ENCODE assay signal across 21 mouse cellular contexts in the genomic region with DNA sequence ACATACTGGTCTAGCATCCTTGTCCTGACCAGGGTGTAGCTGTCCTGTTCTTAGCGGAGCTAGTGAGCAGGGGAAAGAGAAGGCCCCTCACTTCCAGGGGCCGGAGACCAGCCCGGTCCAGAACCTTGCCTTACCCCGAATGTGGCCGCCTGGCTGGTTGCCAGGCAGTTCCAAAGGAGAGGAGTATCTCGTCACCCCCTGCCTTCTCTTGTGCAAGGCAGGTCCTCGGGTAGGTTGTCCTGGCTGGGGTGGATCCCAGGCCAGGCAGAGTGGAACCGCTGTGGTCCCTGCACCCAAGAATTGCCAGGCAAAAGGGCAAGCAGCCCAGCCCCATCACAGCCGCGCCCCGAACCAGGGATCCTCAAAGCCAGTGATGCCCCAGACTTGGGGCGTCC. TPM values are rescaled to one million over a fixed set of nuclear protein-coding genes. Genes with fewer than 3 reads are reported as not detected.
DNase-seq lines count a peak whose midpoint lies in the region; ATAC-seq and TF ChIP-seq lines count a peak whose summit lies in the region.
"Had no signal": no experiment of that assay in that cellular context is flagged by ENCODE, and none has a peak within 500 bp of the region (broad histone marks: within the 10 kb centered on the region; RNA-seq: fewer than 3 reads in every experiment).

No protein-coding gene starts in this region.

- no peaks in the 10 kb centered on the region for H3K79me2 ChIP-seq in heart, adult 2 months (replicated peaks; ENCODE audit: control insufficient read depth, insufficient read depth, low read length)

- peak overlapping the region; percentile 61 for H3K4me2 ChIP-seq in heart, embryonic 12.5 days
- H3K4me2 ChIP-seq in liver, postnatal 0 days (ENCODE audit: low read depth, low read length): 0 out of 2 replicates have a peak overlapping the region, but pooled peaks have one; percentile 58
- H3K4me2 ChIP-seq in liver, embryonic 11.5 days: no peak overlapping the region
- H3K4me2 ChIP-seq in intestine, embryonic 16.5 days (ENCODE audit: low read depth, low read length): no peak overlapping the region

- WGBS in heart, embryonic 12.5 days: 46% methylated on average over 12 of the region's 12 CpGs
- WGBS in heart, adult 2 months: 54% methylated on average over 12 of the region's 12 CpGs
- whole genome bisulfite sequencing in liver, postnatal 0 days (ENCODE audit: insufficient replicate concordance): 62% methylated on average over 12 of the region's 12 CpGs
- WGBS in liver, embryonic 11.5 days: 51% methylated on average over 12 of the region's 12 CpGs
- WGBS in intestine, embryonic 16.5 days: 59% methylated on average over 12 of the region's 12 CpGs

- H3K36me3 ChIP-seq in heart, embryonic 12.5 days: no peaks in the 10 kb centered on the region
- H3K36me3 ChIP-seq in heart, adult 2 months (ENCODE audit: control insufficient read depth, insufficient read depth, low read length): no peaks in the 10 kb centered on the region
- no peaks in the 10 kb centered on the region for H3K36me3 ChIP-seq in liver, postnatal 0 days (replicated peaks; ENCODE audit: insufficient read depth, low read length)
- no peaks in the 10 kb centered on the region for H3K36me3 ChIP-seq in liver, embryonic 11.5 days (ENCODE audit: control insufficient read depth, insufficient read depth, low read length)
- no peaks in the 10 kb centered on the region for H3K36me3 ChIP-seq in intestine, embryonic 16.5 days (ENCODE audit: control insufficient read depth, insufficient read depth, low read length)
- H3K36me3 ChIP-seq: hindbrain, embryonic 13.5 days had no signal

- intact Hi-C loops in heart, adult 2 months (cut with DNase I): no loop called here

- ATAC-seq in heart, embryonic 12.5 days (ENCODE audit: insufficient number of reproducible peaks, low FRiP score): peak; percentile 42
- ATAC-seq in liver, postnatal 0 days: no peak
- ATAC-seq in liver, embryonic 11.5 days (replicated peaks; ENCODE audit: low FRiP score): no peak
- peak; percentile 54 for ATAC-seq in intestine, embryonic 16.5 days
- ATAC-seq in megakaryocyte progenitor cell, adult 5-6 weeks (replicated peaks; ENCODE audit: poor library complexity): no peak

- H3K4me3 ChIP-seq in heart, embryonic 12.5 days: no peak overlapping the region
- H3K4me3 ChIP-seq in heart, adult 2 months: no peak overlapping the region
- H3K4me3 ChIP-seq in liver, postnatal 0 days (ENCODE audit: low read depth, low read length): no peak overlapping the region
- H3K4me3 ChIP-seq in liver, embryonic 11.5 days (ENCODE audit: low read depth, low read length): no peak overlapping the region
- H3K4me3 ChIP-seq in intestine, embryonic 16.5 days (ENCODE audit: low read length): no peak overlapping the region
- H3K4me3 ChIP-seq: hindbrain, embryonic 13.5 days; left cerebral cortex, adult 2 months had no signal

- DNase-seq in heart, adult 2 months: no peak
- no peak for DNase-seq in liver, postnatal 0 days
- no peak for DNase-seq in liver, embryonic 11.5 days (ENCODE audit: low spot score)
- peak; percentile 43 for DNase-seq in ZHBTc4 (ENCODE audit: low read depth, low spot score)
- no peak for DNase-seq in urinary bladder, postnatal 4 days (ENCODE audit: low spot score in 2 of 2)
- DNase-seq: adrenal gland, postnatal 36 days; cerebellum, postnatal 14 days; kidney, adult 18-20 months had no signal

- H3K27ac ChIP-seq in heart, embryonic 12.5 days (ENCODE audit: poor library complexity, severe bottlenecking): no peak overlapping the region
- H3K27ac ChIP-seq in heart, adult 2 months: no peak overlapping the region
- no peak overlapping the region for H3K27ac ChIP-seq in liver, postnatal 0 days (ENCODE audit: low read depth)
- H3K27ac ChIP-seq in liver, embryonic 11.5 days (ENCODE audit: low read depth, low read length): no peak overlapping the region
- no peak overlapping the region for H3K27ac ChIP-seq in intestine, embryonic 16.5 days (ENCODE audit: low read length)
- H3K27ac ChIP-seq: hindbrain, embryonic 13.5 days; left cerebral cortex, adult 2 months had no signal

- peaks cover 10% of the 10 kb centered on the region for H3K4me1 ChIP-seq in heart, embryonic 12.5 days (replicated peaks)
- peaks cover 2% of the 10 kb centered on the region for H3K4me1 ChIP-seq in heart, adult 2 months (ENCODE audit: control insufficient read depth, insufficient read depth, low read length)
- H3K4me1 ChIP-seq in liver, postnatal 0 days (ENCODE audit: insufficient read depth): peaks cover 6% of the 10 kb centered on the region; the same call in 1 of the 2 replicates
- H3K4me1 ChIP-seq in liver, embryonic 11.5 days (replicated peaks; ENCODE audit: control insufficient read depth, insufficient read depth, low read length): peaks cover 6% of the 10 kb centered on the region
- peaks cover 19% of the 10 kb centered on the region for H3K4me1 ChIP-seq in intestine, embryonic 16.5 days (ENCODE audit: control insufficient read depth, insufficient read depth, low read length)

- no peaks in the 10 kb centered on the region for H3K9me3 ChIP-seq in heart, embryonic 12.5 days (replicated peaks)
- no peaks in the 10 kb centered on the region for H3K9me3 ChIP-seq in liver, postnatal 0 days (ENCODE audit: low read length)
- H3K9me3 ChIP-seq in liver, embryonic 11.5 days (ENCODE audit: control insufficient read depth, low read length): no peaks in the 10 kb centered on the region
- no peaks in the 10 kb centered on the region for H3K9me3 ChIP-seq in intestine, embryonic 16.5 days (ENCODE audit: control insufficient read depth, low read length)
- H3K9me3 ChIP-seq: hindbrain, embryonic 13.5 days had no signal

- no peak for TF ChIP-seq CTCF in heart, adult 2 months (IDR thresholded peaks at IDR 0.05)
- no peak for TF ChIP-seq CTCF in liver, postnatal 0 days (IDR thresholded peaks at IDR 0.05; ENCODE audit: low read depth)

- TF ChIP-seq POLR2A in heart, adult 2 months (IDR thresholded peaks at IDR 0.05; ENCODE audit: insufficient read depth, low read depth, low read length): no peak

- H3K27me3 ChIP-seq in heart, embryonic 12.5 days (replicated peaks): peaks cover 26% of the 10 kb centered on the region
- peaks cover 2% of the 10 kb centered on the region; the same call in 1 of the 2 replicates for H3K27me3 ChIP-seq in heart, adult 2 months (ENCODE audit: control insufficient read depth, insufficient read depth, low read length)
- H3K27me3 ChIP-seq in liver, postnatal 0 days (ENCODE audit: insufficient read depth, low read length): 0 out of 2 replicates have a peak, but pooled peaks cover 8% of the 10 kb centered on the region
- peaks cover 22% of the 10 kb centered on the region for H3K27me3 ChIP-seq in liver, embryonic 11.5 days (replicated peaks; ENCODE audit: control insufficient read depth, insufficient read depth, low read length)
- peaks cover 3% of the 10 kb centered on the region; the same call in 1 of the 2 replicates for H3K27me3 ChIP-seq in intestine, embryonic 16.5 days (replicated peaks; ENCODE audit: control insufficient read depth, insufficient read depth, low read length)

- no peak for TF ChIP-seq EP300 in heart, adult 2 months (IDR thresholded peaks at IDR 0.05; ENCODE audit: insufficient read depth, low read depth, low read length)
- TF ChIP-seq EP300 in liver, postnatal 0 days (IDR thresholded peaks at IDR 0.05; ENCODE audit: low read depth): no peak

- peak overlapping the region; percentile 13; the same call in 1 of the 2 replicates for H3K9ac ChIP-seq in heart, embryonic 12.5 days
- H3K9ac ChIP-seq in heart, adult 2 months (ENCODE audit: low read depth, low read length): no peak overlapping the region
- no peak overlapping the region for H3K9ac ChIP-seq in liver, postnatal 0 days (replicated peaks)
- H3K9ac ChIP-seq in liver, embryonic 11.5 days (ENCODE audit: low read depth, low read length): no peak overlapping the region
- H3K9ac ChIP-seq in intestine, embryonic 16.5 days (ENCODE audit: low read depth, low read length): 0 out of 2 replicates have a peak overlapping the region, but pooled peaks have one; percentile 14
- H3K9ac ChIP-seq: hindbrain, embryonic 13.5 days; lung, embryonic 14.5 days had no signal

RNA-seq across cellular contexts. Expression of gene Gpnmb, which starts 0.9 kb away (rescaled TPM):
- polyA plus RNA-seq in heart, embryonic 12.5 days (2016; fragmentation: Nextera tagmentation; extraction: Ambion mirVana): 0.40 and 0.49 TPM in 2 replicates
- total RNA-seq in heart, adult 2 months (2021): 1 to 10 TPM in 1 of 2 experiments, under 1 TPM in 1; 0.84 to 1.3 TPM
- 2.4 and 4.9 TPM in 2 replicates for polyA plus RNA-seq in heart, adult 2 months (2012; rRNA removed)
- polyA plus RNA-seq in liver, postnatal 0 days (2015; fragmentation: Nextera tagmentation; extraction: Ambion mirVana): 0.52 and 0.53 TPM in 2 replicates
- 0.21 and 0.84 TPM in 2 replicates for polyA plus RNA-seq in liver, embryonic 11.5 days (2014; fragmentation: Nextera tagmentation; extraction: Ambion mirVana)
- 0.12 and 0.15 TPM in 2 replicates for polyA plus RNA-seq in intestine, embryonic 16.5 days (2015; fragmentation: Nextera tagmentation; extraction: Ambion mirVana)
- total RNA-seq in megakaryocyte progenitor cell, adult 5-6 weeks (2015): 0.32 TPM in 1 of 2 replicates, not detected in the other
- 0.25 TPM in 1 of 2 replicates, not detected in the other for total RNA-seq in megakaryocyte progenitor cell, adult 5-6 weeks (2017)

RNA-seq across cellular contexts. Expression of gene Malsu1, which starts 36.3 kb away (rescaled TPM):
- polyA plus RNA-seq in heart, embryonic 12.5 days (2016; fragmentation: Nextera tagmentation; extraction: Ambion mirVana): 59.5 and 67.0 TPM in 2 replicates
- 10 to 100 TPM; 34.4 to 39.0 TPM for total RNA-seq in heart, adult 2 months (2021)
- 14.5 and 15.4 TPM in 2 replicates for polyA plus RNA-seq in heart, adult 2 months (2012; rRNA removed)
- 54.5 and 55.5 TPM in 2 replicates for polyA plus RNA-seq in liver, postnatal 0 days (2015; fragmentation: Nextera tagmentation; extraction: Ambion mirVana)
- 67.6 and 68.6 TPM in 2 replicates for polyA plus RNA-seq in liver, embryonic 11.5 days (2014; fragmentation: Nextera tagmentation; extraction: Ambion mirVana)
- polyA plus RNA-seq in intestine, embryonic 16.5 days (2015; fragmentation: Nextera tagmentation; extraction: Ambion mirVana): 69.1 and 74.4 TPM in 2 replicates
- total RNA-seq in megakaryocyte progenitor cell, adult 5-6 weeks (2015): 35.0 and 48.5 TPM in 2 replicates
- total RNA-seq in megakaryocyte progenitor cell, adult 5-6 weeks (2017): 25.6 and 37.8 TPM in 2 replicates

RNA-seq across cellular contexts. Expression of gene Svs1, which starts 50.6 kb away (rescaled TPM):
- not detected in 2 replicates for polyA plus RNA-seq in heart, embryonic 12.5 days (2016; fragmentation: Nextera tagmentation; extraction: Ambion mirVana)
- total RNA-seq in heart, adult 2 months (2021): not detected
- not detected in 2 replicates for polyA plus RNA-seq in heart, adult 2 months (2012; rRNA removed)
- not detected in 2 replicates for polyA plus RNA-seq in liver, postnatal 0 days (2015; fragmentation: Nextera tagmentation; extraction: Ambion mirVana)
- not detected in 2 replicates for polyA plus RNA-seq in liver, embryonic 11.5 days (2014; fragmentation: Nextera tagmentation; extraction: Ambion mirVana)
- polyA plus RNA-seq in intestine, embryonic 16.5 days (2015; fragmentation: Nextera tagmentation; extraction: Ambion mirVana): not detected in 2 replicates
- total RNA-seq in megakaryocyte progenitor cell, adult 5-6 weeks (2015): not detected in 2 replicates
- total RNA-seq in megakaryocyte progenitor cell, adult 5-6 weeks (2017): not detected in 2 replicates
- total RNA-seq: adrenal gland, postnatal 36 days; left cerebral cortex, adult 2 months had no signal
- polyA plus RNA-seq: activated CD4-positive, CD25-positive, alpha-beta regulatory T cell, adult 4 months; forebrain, embryonic 11.5 days; frontal cortex, adult 2 months; hindbrain, embryonic 13.5 days; large intestine, adult 2 months; limb, embryonic 14.5 days; lung, embryonic 14.5 days; spleen, adult 2 months; stomach, embryonic 16.5 days had no signal

Comparison
In these comparisons a context has a peak if more than half of its experiments do, and no peak if none do; other contexts are left out.
1. H3K4me2 ChIP-seq: peak in heart, embryonic 12.5 days (single experiment) and liver, postnatal 0 days (single experiment); none in liver, embryonic 11.5 days (single experiment) and intestine, embryonic 16.5 days (single experiment).
2. H3K9ac ChIP-seq: peak in heart, embryonic 12.5 days (single experiment) and intestine, embryonic 16.5 days (single experiment); none in heart, adult 2 months (single experiment), liver, postnatal 0 days (single experiment) and liver, embryonic 11.5 days (single experiment).
3. ATAC-seq: peak in heart, embryonic 12.5 days (single experiment) and intestine, embryonic 16.5 days (single experiment); none in liver, postnatal 0 days (single experiment), liver, embryonic 11.5 days (single experiment) and megakaryocyte progenitor cell, adult 5-6 weeks (single experiment).